Mouse (Mus musculus) thymus, adult 2 months (tissue): Measurements from ENCODE around the gene AL607142.1. TPM values are rescaled to one million over a fixed set of nuclear protein-coding genes. Genes with fewer than 3 reads are reported as not detected.

Experiments used
- DNase-seq: peaks from one replicate; pipeline ENCODE4 v3.0.0; 2021
- H3K27ac ChIP-seq: fragments of 200-500 bp; 2 replicates; pipeline ENCODE4 v1.5.1; 2012; ENCODE audit warnings: low read length, control low read depth; ENCODE audit not compliant: control insufficient read depth, insufficient read depth
- H3K27me3 ChIP-seq: fragments of 200-500 bp; 2 replicates; pipeline ENCODE4 v1.6.1; 2012; ENCODE audit warnings: mild to moderate bottlenecking, low read length, moderate library complexity, mixed read lengths; ENCODE audit not compliant: control insufficient read depth, insufficient read depth
- H3K36me3 ChIP-seq: fragments of 200-500 bp; 2 replicates; pipeline ENCODE4 v1.6.1; 2012; ENCODE audit warnings: mild to moderate bottlenecking, low read length, moderate library complexity; ENCODE audit not compliant: control insufficient read depth, insufficient read depth
- H3K4me1 ChIP-seq: fragments of 200-500 bp; replicated peaks from 2 replicates; pipeline ENCODE4 v1.6.1; 2012; ENCODE audit warnings: low read length; ENCODE audit not compliant: control insufficient read depth, insufficient read depth
- H3K4me3 ChIP-seq: fragments of 200-500 bp; 2 replicates; pipeline ENCODE4 v1.5.1; 2012; ENCODE audit warnings: mild to moderate bottlenecking, low read length, control low read depth, moderate library complexity; ENCODE audit not compliant: control insufficient read depth, insufficient read depth
- CTCF ChIP-seq: fragments of 200-500 bp; IDR thresholded peaks from 2 replicates; pipeline ENCODE4 v1.5.1; 2012; ENCODE audit warnings: mild to moderate bottlenecking, control low read depth, low read length, moderate library complexity, borderline replicate concordance; ENCODE audit not compliant: control insufficient read depth, poor library complexity, insufficient read depth; ENCODE audit errors: extremely low read depth
- POLR2A ChIP-seq: fragments of 200-500 bp; IDR thresholded peaks from 2 replicates; pipeline ENCODE4 v1.6.1; 2012; ENCODE audit warnings: mild to moderate bottlenecking, low read length, control low read depth, moderate library complexity; ENCODE audit not compliant: control insufficient read depth, poor library complexity, insufficient read depth; ENCODE audit errors: extremely low read depth
- WGBS: fragments of 180-500 bp; shearing (Covaris S2); methylation state at CpG from one replicate; pipeline ENCODE4 v1.1.7; 2018; 5-methylcytosine and 5-hydroxymethylcytosine counted together
- polyA plus RNA-seq: library from polyadenylated mRNA; depleted of rRNA; stranded (reverse); fragments of >200 nt; gene quantifications from 2 replicates; pipeline ENCODE4 v1.2.3, GENCODE M21; 2012; rRNA removed

The AL607142.1 gene
- not detected in 2 replicates for polyA plus RNA-seq

DNA sequence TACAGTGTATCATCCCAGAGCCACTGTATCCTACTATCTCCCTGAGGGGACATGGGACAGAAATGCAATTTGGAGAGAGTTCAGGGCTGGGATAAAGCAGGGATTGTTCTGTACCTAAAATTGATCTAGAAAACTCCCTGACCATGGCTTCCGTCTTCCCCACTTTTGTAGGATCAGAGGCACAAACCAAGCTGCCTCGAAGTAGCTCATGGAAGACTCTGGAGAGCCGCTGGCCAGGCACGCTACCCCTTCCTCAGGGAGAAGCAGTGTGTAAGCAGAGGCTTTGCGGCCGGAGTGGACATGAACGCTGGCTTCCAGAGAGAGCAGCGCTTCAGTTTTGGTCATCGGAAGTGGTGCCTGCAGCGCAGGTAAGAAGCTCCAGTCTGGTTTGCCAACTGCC, at the start of gene AL607142.1:
Gene AL607142.1, plus strand, starts transcription at position 301 of the 400 bp plus-strand sequence.
- TF ChIP-seq POLR2A: no peak
- TF ChIP-seq CTCF: no peak
- Histone ChIP-seq H3K36me3 (no peaks in the 10 kb centered on the region), H3K27me3 (no peaks in the 10 kb centered on the region), H3K4me1 (peaks cover 6% of the 10 kb centered on the region; the same call in 1 of the 2 replicates), H3K4me3 (no peak within 1 kb of the TSS), H3K27ac (no peak within 1 kb of the TSS)
- WGBS: 98% methylated on average over 10 of the region's 10 CpGs
- no peak for DNase-seq

DNA sequence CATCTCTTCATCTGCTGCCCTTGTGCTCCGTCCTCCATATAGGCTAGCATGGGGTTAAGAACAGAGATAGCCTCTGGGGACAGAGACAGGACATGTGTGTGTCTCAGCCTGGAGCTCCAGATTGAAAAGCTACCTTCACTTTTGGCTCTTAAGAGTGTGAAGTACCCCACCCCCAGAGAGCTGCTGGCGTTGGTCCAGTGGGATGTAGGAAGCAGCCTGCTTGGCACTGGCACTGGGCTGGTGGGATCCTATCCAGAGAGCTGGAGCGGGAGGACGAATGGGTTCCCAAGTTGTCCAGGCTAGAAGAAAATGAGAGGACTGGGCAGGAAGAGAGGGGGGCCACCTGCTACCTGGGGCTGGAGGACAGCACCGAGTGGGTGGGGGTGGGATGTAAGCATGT, 46.4 kb upstream of the AL607142.1 start:
- DNase-seq: no peak

DNA sequence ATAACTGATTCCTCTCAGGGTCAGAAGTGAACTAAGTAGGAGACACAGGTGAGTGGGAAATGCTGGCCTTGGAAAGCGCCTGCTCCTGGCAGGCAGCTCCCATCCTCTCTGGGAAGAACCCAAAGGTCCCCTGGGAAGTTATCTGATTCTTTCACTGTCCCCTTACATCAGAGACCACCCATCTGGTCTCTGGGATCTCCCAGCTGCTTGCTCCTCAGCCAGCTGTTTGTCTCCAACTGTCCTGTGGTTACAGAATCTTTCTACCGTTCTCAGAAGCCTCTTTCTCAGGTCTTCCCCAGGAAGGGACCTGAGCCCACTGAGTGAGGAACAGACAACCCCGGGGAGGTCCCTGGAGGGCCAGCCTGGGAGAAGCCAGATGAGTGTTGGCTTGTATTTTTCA, 42.4 kb upstream of the AL607142.1 start:
- Histone ChIP-seq H3K27me3 (no peaks in the 10 kb centered on the region), H3K4me1 (peaks cover 34% of the 10 kb centered on the region), H3K36me3 (no peaks in the 10 kb centered on the region), H3K27ac (no peak overlapping the region), H3K4me3 (no peak overlapping the region)
- no peak for DNase-seq
- no peak for TF ChIP-seq POLR2A
- no peak for TF ChIP-seq CTCF
- 24% methylated on average over 3 of the region's 3 CpGs for WGBS

More for the DNA sequence above, 46.4 kb upstream of the AL607142.1 start:
- TF ChIP-seq CTCF (no peak), POLR2A (no peak)
- peaks cover 37% of the 10 kb centered on the region for H3K4me1 ChIP-seq
- no peak overlapping the region for H3K4me3 ChIP-seq
- no peaks in the 10 kb centered on the region for H3K36me3 ChIP-seq
- no peaks in the 10 kb centered on the region for H3K27me3 ChIP-seq
- WGBS: 91% methylated on average over 5 of the region's 5 CpGs
- H3K27ac ChIP-seq: no peak overlapping the region

DNA sequence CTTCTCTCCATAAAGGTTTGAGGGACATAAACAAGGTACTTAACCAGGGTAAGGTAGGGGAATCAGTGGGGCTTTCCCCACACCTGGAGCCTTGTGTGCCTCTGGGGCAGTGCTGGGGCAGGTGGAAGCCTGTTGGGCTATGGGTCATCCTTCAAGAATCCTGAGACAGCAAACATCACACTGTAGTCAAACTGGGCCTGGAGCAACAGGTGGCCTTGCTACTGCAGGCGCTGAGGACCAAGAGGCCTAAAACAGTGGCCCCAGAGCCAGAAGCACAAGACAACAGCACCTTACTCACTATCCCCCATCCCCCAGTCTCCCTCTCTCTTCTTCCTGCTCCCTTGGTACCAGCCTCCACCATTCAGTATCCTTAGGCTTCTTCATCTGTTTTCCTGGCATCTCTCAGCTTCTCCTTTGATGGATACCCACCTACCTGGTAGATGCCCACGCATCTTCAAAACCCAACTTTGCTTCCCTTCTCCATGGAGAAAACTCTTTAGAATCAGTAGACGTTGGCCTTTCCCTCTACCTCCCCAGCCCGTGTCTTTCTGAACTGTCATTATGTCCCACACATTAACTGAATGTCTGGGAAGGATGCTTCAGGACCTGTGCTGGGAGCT, 41.5 kb upstream of the AL607142.1 start:
- peaks cover 39% of the 10 kb centered on the region for H3K4me1 ChIP-seq
- WGBS: 97% methylated on average over 4 of the region's 4 CpGs
- DNase-seq: no peak
- TF ChIP-seq POLR2A (no peak), CTCF (no peak)
- H3K27ac ChIP-seq: no peak overlapping the region
- no peaks in the 10 kb centered on the region for H3K36me3 ChIP-seq
- no peak overlapping the region for H3K4me3 ChIP-seq
- no peaks in the 10 kb centered on the region for H3K27me3 ChIP-seq

DNA sequence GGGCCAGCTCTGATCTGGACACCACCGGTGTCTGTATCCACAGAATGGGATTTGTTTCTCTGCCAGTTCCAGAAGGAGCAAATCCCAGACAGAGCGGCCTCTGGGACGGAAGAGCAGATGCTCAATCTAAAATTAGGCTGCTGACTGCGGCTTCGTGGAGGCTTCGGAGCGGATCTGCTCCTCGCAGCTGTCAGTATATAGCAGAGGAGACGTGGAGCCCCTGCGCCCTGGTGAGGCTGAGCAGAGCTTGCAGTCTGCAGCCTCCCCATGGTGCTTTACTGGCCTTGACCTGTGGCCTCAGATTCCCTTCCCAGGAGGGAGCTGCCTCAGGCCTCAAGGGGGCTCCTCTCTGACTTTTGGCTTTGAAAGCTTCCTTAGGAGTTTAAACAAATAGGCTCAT, 40.7 kb upstream of the AL607142.1 start:
- 99% methylated on average over 10 of the region's 10 CpGs for WGBS

DNA sequence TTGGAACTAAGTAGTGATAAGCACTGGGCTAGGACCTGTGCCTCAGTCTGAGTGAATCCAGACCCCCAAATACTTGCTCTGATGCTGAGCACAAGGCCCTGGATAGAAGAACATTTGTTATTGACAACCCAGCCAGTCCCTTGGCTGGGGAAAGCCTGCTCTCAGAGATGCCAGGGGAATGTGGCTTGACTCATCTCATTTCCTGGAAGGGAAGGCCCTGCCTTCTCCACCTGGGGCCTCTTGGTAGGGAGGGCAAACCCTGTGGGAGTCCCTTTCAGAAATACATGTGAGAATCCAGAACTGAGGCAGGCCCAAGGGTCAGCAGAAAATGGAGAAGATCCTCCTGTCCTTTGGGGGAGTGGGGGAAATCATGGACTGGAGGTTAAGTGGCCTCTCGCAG, 37.1 kb upstream of the AL607142.1 start:
- Histone ChIP-seq H3K27ac (no peak overlapping the region), H3K4me3 (no peak overlapping the region), H3K27me3 (no peaks in the 10 kb centered on the region), H3K36me3 (no peaks in the 10 kb centered on the region), H3K4me1 (peaks cover 28% of the 10 kb centered on the region)
- WGBS: 96% methylated on average over 1 of the region's 1 CpGs
- no peak for DNase-seq
- no peak for TF ChIP-seq POLR2A
- TF ChIP-seq CTCF: no peak

More for the DNA sequence above, 40.7 kb upstream of the AL607142.1 start:
- Histone ChIP-seq H3K27me3 (no peaks in the 10 kb centered on the region), H3K27ac (no peak overlapping the region), H3K4me1 (peaks cover 39% of the 10 kb centered on the region), H3K36me3 (no peaks in the 10 kb centered on the region), H3K4me3 (no peak overlapping the region)
- no peak for TF ChIP-seq POLR2A
- TF ChIP-seq CTCF: no peak
- no peak for DNase-seq
